Mouse (Mus musculus) thymus, adult 2 months (tissue): Measurements from ENCODE around the gene Suclg2. TPM values are rescaled to one million over a fixed set of nuclear protein-coding genes. Genes with fewer than 3 reads are reported as not detected.

ENCODE experiments used
- DNase-seq: peaks from one replicate; pipeline ENCODE4 v3.0.0; 2021
- H3K27ac ChIP-seq: fragments of 200-500 bp; 2 replicates; pipeline ENCODE4 v1.5.1; 2012; ENCODE audit warnings: low read length, control low read depth; ENCODE audit not compliant: control insufficient read depth, insufficient read depth
- H3K27me3 ChIP-seq: fragments of 200-500 bp; 2 replicates; pipeline ENCODE4 v1.6.1; 2012; ENCODE audit warnings: mild to moderate bottlenecking, low read length, moderate library complexity, mixed read lengths; ENCODE audit not compliant: control insufficient read depth, insufficient read depth
- H3K36me3 ChIP-seq: fragments of 200-500 bp; 2 replicates; pipeline ENCODE4 v1.6.1; 2012; ENCODE audit warnings: mild to moderate bottlenecking, low read length, moderate library complexity; ENCODE audit not compliant: control insufficient read depth, insufficient read depth
- H3K4me1 ChIP-seq: fragments of 200-500 bp; replicated peaks from 2 replicates; pipeline ENCODE4 v1.6.1; 2012; ENCODE audit warnings: low read length; ENCODE audit not compliant: control insufficient read depth, insufficient read depth
- H3K4me3 ChIP-seq: fragments of 200-500 bp; 2 replicates; pipeline ENCODE4 v1.5.1; 2012; ENCODE audit warnings: mild to moderate bottlenecking, low read length, control low read depth, moderate library complexity; ENCODE audit not compliant: control insufficient read depth, insufficient read depth
- CTCF ChIP-seq: fragments of 200-500 bp; IDR thresholded peaks from 2 replicates; pipeline ENCODE4 v1.5.1; 2012; ENCODE audit warnings: mild to moderate bottlenecking, control low read depth, low read length, moderate library complexity, borderline replicate concordance; ENCODE audit not compliant: control insufficient read depth, poor library complexity, insufficient read depth; ENCODE audit errors: extremely low read depth
- POLR2A ChIP-seq: fragments of 200-500 bp; IDR thresholded peaks from 2 replicates; pipeline ENCODE4 v1.6.1; 2012; ENCODE audit warnings: mild to moderate bottlenecking, low read length, control low read depth, moderate library complexity; ENCODE audit not compliant: control insufficient read depth, poor library complexity, insufficient read depth; ENCODE audit errors: extremely low read depth
- WGBS: fragments of 180-500 bp; shearing (Covaris S2); methylation state at CpG from one replicate; pipeline ENCODE4 v1.1.7; 2018; 5-methylcytosine and 5-hydroxymethylcytosine counted together
- polyA plus RNA-seq: library from polyadenylated mRNA; depleted of rRNA; stranded (reverse); fragments of >200 nt; gene quantifications from 2 replicates; pipeline ENCODE4 v1.2.3, GENCODE M21; 2012

Suclg2 gene
- polyA plus RNA-seq, 1 experiment = 8.7 TPM

- Histone ChIP-seq H3K4me1 (no peaks in the 10 kb centered on the region), H3K4me3 (no peak overlapping the region), H3K27ac (no peak overlapping the region), H3K36me3 (no peaks in the 10 kb centered on the region), H3K27me3 (no peaks in the 10 kb centered on the region)
- DNase-seq = no peak
- TF ChIP-seq CTCF (no peak), POLR2A (no peak)
- 87% methylated on average over 2 of the region's 2 CpGs for WGBS
Measured at GRCm38 (mm10) chr6:95595852-95596251, 122.7 kb downstream of the Suclg2 start.

GRCm38 (mm10) chr6:95594239-95594638 is 124.4 kb downstream of the Suclg2 start:
- no peak for DNase-seq
- no peak for TF ChIP-seq CTCF
- TF ChIP-seq POLR2A = no peak
- Histone ChIP-seq H3K4me3 (no peak overlapping the region), H3K27me3 (no peaks in the 10 kb centered on the region), H3K4me1 (no peaks in the 10 kb centered on the region), H3K36me3 (no peaks in the 10 kb centered on the region), H3K27ac (no peak overlapping the region)
- WGBS = 92% methylated on average over 4 of the region's 4 CpGs

- H3K4me1 ChIP-seq = no peaks in the 10 kb centered on the region
- no peaks in the 10 kb centered on the region for H3K36me3 ChIP-seq
- TF ChIP-seq CTCF (no peak), POLR2A (no peak)
- 98% methylated on average over 6 of the region's 6 CpGs for WGBS
- H3K27me3 ChIP-seq = no peaks in the 10 kb centered on the region
- no peak for DNase-seq
- H3K27ac ChIP-seq = no peak overlapping the region
- no peak overlapping the region for H3K4me3 ChIP-seq
Measured at GRCm38 (mm10) chr6:95592396-95592795, 126.2 kb downstream of the Suclg2 start.

- Histone ChIP-seq H3K4me1 (no peaks in the 10 kb centered on the region), H3K36me3 (no peaks in the 10 kb centered on the region), H3K4me3 (no peak overlapping the region), H3K27ac (no peak overlapping the region), H3K27me3 (no peaks in the 10 kb centered on the region)
- WGBS = 94% methylated on average over 4 of the region's 4 CpGs
- DNase-seq = no peak
- TF ChIP-seq CTCF = no peak
- TF ChIP-seq POLR2A = no peak
Measured at GRCm38 (mm10) chr6:95590463-95590862, 128.1 kb downstream of the Suclg2 start.

- TF ChIP-seq CTCF = no peak
- TF ChIP-seq POLR2A = no peak
- no peaks in the 10 kb centered on the region for H3K27me3 ChIP-seq
- no peak overlapping the region for H3K4me3 ChIP-seq
- H3K36me3 ChIP-seq = no peaks in the 10 kb centered on the region
- no peak overlapping the region for H3K27ac ChIP-seq
- DNase-seq = no peak
- no peaks in the 10 kb centered on the region for H3K4me1 ChIP-seq
- 94% methylated on average over 6 of the region's 6 CpGs for WGBS
Measured at GRCm38 (mm10) chr6:95587108-95587796, 131.3 kb downstream of the Suclg2 start.

GRCm38 (mm10) chr6:95581893-95582292 is 136.7 kb downstream of the Suclg2 start:
- DNase-seq = no peak
- 49% methylated on average over 3 of the region's 3 CpGs for WGBS
- Histone ChIP-seq H3K4me3 (no peak overlapping the region), H3K27me3 (no peaks in the 10 kb centered on the region), H3K27ac (no peak overlapping the region), H3K36me3 (no peaks in the 10 kb centered on the region), H3K4me1 (no peaks in the 10 kb centered on the region)
- TF ChIP-seq POLR2A = no peak
- TF ChIP-seq CTCF = no peak

GRCm38 (mm10) chr6:95579792-95580191 is 138.8 kb downstream of the Suclg2 start:
- no peaks in the 10 kb centered on the region for H3K4me1 ChIP-seq
- H3K36me3 ChIP-seq = no peaks in the 10 kb centered on the region
- DNase-seq = no peak
- WGBS = 93% methylated on average over 4 of the region's 4 CpGs
- no peak overlapping the region for H3K4me3 ChIP-seq
- no peaks in the 10 kb centered on the region for H3K27me3 ChIP-seq
- H3K27ac ChIP-seq = no peak overlapping the region
- TF ChIP-seq CTCF = no peak
- TF ChIP-seq POLR2A = no peak
